Mouse (Mus musculus) lung, postnatal 0 days (tissue): ENCODE measurements at regions not wholly inside any gene's neighbourhood (a gene's known extent, or its start where the extent isn't known, plus 50 kb on each side); places are given as distances from the start of the nearest gene placed in this dataset.

ENCODE experiments used
- CTCF ChIP-seq: IDR thresholded peaks from 2 replicates; pipeline ENCODE4 v1.5.1; 2016; ENCODE audit warnings: antibody characterized with exemption, mild to moderate bottlenecking
- EP300 ChIP-seq: IDR thresholded peaks from 2 replicates; pipeline ENCODE4 v1.6.1; 2016; ENCODE audit warnings: antibody characterized with exemption, mild to moderate bottlenecking, control low read depth

DNA sequence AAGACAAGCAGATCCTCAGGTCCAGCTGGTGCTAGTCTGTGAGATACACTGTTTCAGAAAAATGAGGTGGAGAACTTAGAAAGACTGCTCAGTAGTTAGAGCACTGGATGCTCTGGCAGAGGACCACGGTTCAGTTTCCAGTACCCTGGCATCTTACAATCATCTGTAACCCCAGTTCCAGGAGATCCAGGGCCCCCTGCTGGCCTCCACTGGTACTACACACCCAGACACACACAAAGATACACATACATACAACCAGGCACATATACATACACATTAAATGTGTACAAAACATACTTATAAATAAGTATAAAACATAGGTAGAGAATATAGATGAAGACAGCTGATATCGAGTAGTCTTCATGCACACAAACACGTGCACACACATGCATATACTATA, 97.4 kb upstream of the Supt20 start:
- TF ChIP-seq CTCF (peak; percentile 21; the same call in 1 of the 2 replicates), EP300 (no peak)
